Mouse (Mus musculus) G1E-ER4 (cell line): ENCODE data around the gene Sall2. TPM values are rescaled to one million over a fixed set of nuclear protein-coding genes. Genes with fewer than 3 reads are reported as not detected.

Experiments
- GATA1 ChIP-seq: IDR thresholded peaks from one replicate; pipeline ENCODE4 v1.8.0; 2012; ENCODE audit warnings: low read length, inconsistent platforms
- polyA plus RNA-seq: library from polyadenylated mRNA; stranded (reverse); fragments of >175 nt; gene quantifications from 2 replicates; pipeline ENCODE4 v1.2.3, GENCODE M21; 2012

The Sall2 gene
- polyA plus RNA-seq, result 13.7 and 15.2 TPM in 2 replicates

DNA sequence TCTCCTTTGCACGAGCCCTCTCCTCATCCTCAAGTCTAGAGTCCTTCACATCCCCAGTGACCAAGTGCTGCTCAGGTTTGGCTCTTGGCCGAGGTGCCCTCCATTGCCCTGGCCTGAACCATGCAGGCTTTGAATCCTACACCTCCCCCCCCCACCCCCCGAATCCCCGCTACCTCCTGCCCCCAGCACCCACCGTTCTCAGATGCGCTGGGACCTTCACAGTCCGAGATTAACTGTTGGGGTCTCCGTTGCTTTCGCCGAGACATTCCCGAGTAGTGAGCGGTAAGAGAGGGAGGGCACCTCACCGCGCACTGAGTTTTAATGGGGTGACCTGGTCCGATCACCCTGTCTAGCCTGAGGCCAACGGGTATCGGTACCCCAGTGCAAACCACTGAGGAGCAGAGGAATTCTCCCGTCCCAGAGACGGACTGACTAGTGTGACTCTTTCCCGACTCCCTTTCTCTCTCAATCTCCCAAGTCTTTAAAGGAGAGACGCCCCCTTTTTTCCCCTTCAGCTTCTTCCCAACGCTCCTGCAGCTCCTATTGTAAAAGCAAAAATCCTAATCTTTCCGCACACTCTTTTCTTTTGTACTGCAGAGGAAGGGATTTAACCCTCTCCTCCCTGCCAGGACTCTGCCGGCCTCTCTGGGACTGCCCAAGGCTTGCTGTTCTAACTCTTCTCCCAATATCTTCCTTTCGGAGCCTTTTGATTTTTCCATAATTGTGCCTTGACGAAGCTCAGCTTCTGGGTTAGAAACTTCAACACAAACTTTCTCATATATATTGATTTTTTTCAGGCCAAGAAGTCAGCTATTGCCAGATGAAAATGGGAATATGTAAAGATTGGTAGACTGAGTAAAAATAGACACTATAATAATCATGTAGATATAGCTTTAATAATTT, at the start of gene Sall2:
Sall2 (minus strand) TSS at position 853 of the 903 bp plus-strand sequence.
- TF ChIP-seq GATA1, result no peak

DNA sequence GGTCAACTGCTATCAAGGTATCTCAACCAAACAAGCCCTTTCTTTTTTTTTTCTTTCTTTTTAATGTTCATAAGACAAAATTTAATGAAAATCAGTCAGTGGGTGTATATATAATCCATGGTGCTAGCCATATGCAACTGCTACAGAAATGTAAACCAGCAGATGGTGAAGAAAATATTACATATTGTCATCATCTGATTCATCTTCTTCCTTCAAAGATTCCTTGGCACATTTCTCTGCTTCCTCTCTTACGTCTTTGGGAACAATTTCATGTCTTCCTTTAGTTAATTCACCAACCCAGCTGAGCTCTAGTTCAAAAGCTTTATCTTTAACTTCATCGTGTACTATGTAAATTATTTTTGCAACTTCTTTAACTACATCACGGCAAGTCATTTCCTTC, 40.2 kb upstream of the Sall2 start:
- no peak for TF ChIP-seq GATA1

DNA sequence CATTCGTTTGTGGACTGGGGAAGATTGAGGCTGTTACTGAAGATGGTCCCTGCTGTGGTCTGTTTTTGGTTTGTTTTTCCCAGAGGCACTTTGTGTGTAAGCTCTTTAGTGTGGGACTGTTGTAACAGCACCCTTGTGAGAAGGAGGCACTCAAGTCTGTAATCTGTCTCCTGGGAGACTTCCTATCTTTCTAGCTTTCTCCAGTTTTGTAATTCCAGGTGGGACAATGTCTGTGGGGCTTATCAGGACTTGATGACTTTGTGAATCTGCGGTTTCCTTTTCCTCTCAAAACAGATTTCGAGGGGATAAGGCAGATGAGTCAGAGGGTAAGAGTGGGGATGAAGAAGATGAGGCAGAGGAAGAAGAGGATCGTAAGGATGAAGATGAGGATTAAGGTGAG, 27.7 kb upstream of the Sall2 start, which contains the start of gene Olfr1513:
Olfr1513 (minus strand) TSS at position 101 of the 400 bp plus-strand sequence.
- TF ChIP-seq GATA1, result no peak

DNA sequence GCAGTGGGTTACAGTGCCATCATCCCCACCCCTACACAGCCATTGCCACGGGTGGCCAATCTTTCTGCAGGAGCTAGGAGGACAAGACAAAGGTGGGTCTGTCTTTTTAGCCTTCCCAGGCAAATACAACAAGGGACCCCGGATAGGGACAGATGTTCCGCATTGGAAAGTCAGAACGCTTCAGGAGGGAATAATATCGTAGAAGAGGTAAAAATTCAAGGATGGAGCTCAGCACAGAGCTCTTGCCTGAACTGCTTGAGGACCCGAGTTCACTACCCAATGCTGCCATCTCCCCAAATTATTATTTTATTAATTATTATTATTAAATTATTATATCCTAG, 10.9 kb upstream of the Sall2 start:
- TF ChIP-seq GATA1, result no peak

DNA sequence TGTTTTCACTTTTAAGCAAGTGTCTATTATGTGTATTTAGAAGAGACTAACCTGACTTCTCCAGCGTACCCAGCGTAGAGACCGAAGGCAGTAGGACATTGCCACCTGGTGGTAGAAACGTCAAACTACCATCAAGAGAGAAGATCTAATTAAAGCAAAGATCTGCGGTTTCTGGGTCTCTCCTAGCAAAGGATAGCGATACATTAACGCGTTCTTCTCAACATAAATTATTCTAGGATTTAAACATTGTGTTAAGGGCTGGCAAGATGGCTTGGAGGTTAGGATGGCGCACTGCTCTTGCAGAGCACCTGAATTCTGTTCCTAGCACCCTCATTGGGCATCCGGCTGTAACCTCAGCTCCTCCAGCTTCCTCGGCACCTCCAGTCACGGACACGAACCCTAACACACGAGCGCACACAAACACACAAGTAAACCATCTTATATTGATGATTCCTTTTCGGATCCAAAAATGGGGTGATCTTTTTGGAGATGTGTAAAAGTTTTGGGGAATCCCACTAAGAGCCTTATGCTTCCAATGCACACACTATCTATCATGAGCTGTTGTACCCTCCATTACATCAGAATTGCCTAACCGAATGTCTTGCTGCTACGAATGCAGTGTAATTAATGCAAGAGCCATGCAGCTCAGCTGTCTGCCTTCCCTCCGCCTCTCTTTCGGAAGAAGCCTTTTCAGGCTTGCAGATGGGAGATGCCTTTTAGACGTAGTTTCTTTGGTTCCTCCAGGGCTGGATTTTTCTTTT, 10.4 kb upstream of the Sall2 start:
- no peak for TF ChIP-seq GATA1

DNA sequence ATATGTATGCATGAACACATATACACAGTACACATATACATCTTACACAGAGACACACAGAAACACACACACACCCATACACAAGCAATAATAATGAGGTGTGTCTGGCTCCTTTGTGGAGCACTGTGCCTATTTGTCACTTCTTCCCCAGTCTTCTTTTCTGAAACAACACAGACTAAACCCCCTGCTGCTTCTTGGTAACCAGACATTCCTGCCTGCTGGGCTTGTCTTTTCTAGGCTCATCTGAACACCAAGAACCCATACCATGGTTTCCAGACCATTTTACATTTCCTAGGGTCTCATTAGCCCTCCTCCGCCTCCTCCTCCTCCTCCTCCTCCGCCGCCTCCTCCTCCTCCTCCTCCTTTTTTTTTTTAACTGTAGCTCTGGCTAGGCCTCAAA, 3.6 kb upstream of the Sall2 start:
- no peak for TF ChIP-seq GATA1

DNA sequence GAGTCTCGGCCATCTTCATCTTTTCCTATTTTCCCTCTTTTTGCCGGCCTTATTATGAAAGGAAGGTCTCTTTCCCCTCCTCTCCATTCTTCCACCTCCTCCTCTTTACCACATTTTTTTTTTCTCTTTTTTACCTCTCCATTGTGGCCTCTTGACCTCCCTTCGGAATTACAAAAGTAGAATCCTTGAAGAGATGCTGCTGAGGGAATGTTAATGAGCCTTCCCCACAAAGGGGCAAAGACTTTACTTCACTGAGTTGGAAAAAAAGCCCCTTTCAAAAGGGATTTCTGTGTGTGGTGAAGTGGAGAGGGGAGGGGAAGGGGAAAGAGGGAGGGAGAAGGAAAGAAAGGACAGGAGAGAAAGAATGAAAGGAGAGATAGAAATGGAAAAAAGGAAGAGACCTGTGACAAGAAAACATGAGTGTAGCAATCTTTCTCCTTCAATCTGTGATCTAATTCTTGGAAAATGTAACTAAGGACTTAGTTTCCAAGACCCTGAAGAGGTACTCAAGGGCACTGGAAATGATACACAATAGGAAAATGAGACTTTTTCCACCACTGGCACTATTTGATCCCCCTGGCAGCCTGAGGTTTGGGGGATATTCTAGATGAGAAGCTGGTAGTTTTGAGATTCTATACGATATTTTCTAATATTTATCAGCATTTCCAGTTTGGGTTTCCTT, 2.6 kb upstream of the Sall2 start:
- TF ChIP-seq GATA1, result no peak

DNA sequence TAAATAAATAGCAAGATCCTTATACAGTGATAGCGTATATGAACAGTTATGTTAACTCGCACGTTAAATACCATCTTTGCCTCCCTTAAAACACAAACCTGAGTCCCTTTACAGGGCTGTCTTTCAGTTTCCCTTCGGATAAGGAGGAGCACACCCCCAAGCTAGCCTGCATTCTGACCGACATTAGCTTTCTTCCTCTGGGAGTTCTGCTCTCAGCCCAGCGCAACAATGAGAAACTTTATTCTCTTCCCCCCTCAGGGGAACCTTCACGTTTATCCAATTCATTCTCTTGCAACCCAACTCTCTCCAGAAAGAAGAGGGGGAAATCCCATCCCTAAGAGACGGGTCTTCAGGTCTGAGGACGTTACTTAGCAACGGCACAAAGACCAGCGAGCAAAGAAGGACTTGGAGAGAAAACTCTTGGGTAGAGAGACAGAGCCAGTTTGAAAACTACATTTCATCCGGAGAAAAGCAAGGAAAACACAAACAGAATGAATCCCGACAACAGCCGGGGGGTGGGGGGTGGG, 1.1 kb downstream of the Sall2 start:
- no peak for TF ChIP-seq GATA1

DNA sequence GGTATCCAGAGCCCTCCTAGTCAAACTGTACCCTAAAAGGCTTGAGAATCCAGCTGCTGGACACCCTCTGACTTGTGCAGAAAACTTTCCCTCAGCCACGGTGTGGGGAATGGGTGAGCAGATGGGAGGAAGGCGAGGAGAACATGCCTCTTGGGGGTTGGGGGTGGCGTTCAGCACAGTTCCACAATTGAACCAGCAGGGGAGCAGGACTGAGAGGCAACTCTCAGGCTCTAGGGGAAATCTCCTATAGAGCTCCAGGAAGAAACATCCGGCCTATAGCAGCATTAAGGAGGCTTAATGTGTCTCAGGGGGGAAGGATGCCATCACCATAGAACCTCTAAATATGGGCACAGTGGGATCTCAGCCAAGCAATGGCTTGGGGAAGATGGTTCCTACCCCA, 2.7 kb downstream of the Sall2 start:
- no peak for TF ChIP-seq GATA1

DNA sequence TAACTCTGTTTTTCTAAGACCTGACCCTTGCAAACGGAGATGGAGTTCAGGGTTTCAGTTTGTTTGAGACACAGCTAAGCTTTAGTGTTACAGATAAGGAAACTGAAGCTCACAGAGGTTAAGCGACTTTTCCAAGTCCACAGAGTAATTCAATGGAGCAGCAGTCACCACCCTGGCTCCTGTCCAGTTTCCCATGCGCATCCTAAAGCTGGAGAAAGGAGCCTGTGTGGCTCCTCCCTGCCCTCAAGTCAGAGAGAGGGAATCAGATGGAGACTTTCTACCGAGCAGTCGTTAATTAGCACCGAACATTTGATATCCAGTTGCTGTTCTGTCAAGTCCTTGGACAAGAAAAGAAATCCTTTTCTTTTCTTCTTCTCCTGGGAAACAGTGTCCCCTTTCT, 9.2 kb downstream of the Sall2 start:
- TF ChIP-seq GATA1, result no peak

DNA sequence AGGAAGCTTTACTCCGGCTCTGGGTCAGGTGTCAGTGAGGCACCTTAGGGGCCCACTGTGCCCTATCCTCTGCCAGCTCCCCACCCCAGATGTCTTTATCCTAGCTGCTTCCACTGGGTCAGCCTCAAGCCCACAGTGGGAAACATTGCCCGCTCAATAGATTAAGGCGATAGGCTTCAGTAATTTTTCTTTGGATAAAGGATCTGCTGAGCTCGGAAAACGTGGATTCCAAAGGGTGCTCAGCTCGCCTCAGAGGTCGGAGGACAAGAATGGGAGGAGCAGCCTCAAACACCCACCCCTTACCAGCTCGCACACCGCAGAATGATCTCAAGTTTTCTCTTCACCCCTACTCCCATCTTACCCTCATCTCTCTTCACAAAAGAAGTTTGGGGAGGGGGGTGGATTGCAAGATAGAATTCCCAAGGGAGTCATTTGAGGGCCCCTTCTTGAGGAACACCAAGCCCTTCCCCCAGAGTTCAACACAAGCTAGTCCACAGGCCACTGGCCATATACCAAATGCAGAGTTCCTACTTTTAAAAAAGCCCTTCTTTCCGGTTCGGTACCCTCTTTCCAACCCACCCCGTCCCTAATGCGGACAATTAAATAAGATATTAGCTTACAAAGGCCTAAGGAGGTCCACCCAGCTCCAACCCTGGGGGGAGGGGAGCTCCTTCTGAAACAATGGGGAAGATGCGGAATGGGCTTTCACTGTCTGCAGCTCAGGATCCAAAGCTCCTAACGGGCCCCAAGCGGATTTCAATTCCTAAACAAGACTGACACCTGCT, 11.9 kb downstream of the Sall2 start:
- TF ChIP-seq GATA1, result no peak

DNA sequence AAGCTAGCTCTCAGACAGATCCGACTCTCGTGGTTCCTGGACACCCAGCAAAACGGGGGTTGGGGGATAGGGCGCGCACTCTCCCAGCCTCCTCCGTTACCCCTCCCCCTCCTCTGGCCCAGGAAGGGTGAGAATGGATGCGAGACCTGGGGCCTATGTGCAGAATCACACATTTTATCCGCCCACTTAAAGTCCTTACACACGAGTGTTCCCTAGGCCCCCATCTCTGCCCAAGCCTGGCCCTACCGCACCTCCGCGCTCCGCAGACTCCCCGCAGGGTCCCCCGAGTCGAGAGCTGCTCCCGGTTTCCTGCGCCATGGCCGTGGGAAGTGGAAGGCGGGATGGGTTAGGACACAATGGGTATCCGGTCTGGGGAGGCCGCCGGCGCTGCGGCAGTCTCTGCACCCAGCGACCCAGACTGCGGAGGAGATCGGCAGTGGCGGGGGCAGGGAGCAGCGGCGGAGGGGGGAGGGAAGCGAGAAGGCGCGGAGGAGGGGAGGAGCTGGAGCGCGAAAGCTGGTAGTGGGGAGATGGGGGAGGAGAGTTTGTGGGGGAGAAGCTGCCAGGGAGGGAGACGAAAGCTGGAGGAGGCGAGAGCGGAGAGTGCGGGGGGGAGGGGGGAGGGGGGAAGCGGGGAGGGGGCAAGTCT, 12.6 kb downstream of the Sall2 start:
- no peak for TF ChIP-seq GATA1

DNA sequence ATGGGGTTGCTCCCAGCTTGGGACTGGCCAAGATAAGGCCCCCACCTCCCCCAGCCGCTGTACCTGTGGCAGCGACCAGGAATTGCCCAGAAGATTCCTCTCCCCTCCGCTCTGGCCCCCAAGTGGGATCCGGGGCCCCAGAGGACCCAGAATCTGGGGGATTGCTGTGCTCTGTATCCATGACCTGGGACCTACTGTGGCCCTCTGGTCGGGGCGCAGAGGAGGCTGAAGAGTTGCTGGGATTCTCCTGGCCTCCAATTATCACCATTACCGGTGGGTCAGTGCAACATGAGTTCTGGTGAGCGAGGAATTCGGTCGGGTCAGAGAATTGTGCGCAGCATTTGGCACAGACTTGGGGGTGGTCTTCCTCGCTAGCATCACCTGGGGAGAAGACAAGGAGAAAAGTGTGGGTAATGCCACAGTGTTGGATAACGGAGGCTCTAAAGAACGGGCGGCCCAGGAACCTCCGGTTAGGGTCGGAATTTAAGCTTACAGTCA, 13.2 kb downstream of the Sall2 start:
- no peak for TF ChIP-seq GATA1

DNA sequence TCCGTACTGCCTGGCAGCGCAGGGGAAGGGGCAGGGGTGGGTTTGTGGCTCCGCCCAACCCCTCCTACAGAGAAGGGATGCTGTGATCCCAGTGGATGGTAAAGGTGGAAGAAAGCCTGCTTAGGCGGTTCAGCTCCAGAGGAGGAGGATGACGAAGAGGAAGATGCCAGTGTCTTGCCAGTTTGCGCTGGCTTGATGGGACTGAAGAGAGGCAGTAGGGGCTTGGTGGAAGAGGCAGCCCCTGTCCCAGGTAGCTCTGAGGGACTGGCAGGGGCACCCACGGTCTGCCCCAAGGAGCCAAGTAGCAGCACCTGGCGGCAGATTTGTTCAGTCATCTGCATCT, 13.8 kb downstream of the Sall2 start:
- no peak for TF ChIP-seq GATA1
